Mouse (Mus musculus): Measurements from ENCODE around the gene Ngfr. TPM values are rescaled to one million over a fixed set of nuclear protein-coding genes. Genes with fewer than 3 reads are reported as not detected.

Ngfr gene
- total RNA-seq, 2 experiments from 2014 or later = 1.1 to 1.7 TPM

- no peak for DNase-seq (ENCODE audit: low spot score in 2 of 2)
Measured at GRCm38 (mm10) chr11:95595438-95596149, 8.1 kb upstream of the Ngfr start.

DNA sequence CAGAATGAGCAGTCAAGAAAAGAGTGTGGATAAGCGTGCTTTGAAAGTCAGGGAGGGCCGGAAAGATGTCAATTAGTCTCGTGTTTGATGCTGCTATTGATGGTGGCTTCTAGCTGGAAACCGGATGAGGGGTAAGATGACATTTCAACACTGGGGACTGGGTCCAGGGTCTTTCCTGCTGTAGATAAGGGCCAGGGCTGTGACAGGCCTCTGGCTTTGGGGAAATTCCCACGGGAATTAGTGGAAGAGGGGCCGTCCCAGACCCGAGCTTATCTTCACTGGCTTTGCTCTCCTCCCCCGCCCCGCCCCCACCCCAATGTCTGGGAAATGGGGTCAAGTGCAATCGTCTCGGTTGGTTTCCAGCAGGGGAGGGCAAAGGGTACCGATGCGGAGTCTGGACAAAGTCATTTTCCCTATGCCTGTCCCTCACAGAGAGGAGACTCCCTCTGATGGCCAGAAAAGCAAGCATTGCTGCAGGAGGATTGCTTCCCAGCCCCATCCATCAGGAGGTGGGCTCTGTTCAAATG, 7.2 kb upstream of the Ngfr start:
- DNase-seq (ENCODE audit: low spot score in 2 of 2) = no peak

DNA sequence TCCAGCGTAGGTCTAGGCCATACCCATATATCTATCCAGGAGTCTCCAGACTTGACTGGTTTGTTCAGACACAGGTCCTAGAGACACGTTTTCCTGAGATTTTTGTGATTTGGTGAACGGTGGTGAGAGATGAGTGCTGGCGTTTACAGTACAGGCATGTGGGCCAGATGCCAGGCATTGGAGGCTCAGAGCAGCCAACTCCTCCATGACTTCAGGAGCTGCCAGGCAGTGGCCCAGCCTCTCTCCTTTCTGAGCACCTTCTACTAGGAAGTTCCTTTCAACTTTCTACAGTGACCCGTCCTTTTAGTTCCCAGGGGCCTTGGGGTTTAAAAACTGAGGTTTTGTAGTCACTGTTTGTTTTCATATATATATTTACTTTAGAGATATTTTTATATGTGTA, 6.0 kb upstream of the Ngfr start:
- no peak for DNase-seq (ENCODE audit: low spot score in 2 of 2)

DNA sequence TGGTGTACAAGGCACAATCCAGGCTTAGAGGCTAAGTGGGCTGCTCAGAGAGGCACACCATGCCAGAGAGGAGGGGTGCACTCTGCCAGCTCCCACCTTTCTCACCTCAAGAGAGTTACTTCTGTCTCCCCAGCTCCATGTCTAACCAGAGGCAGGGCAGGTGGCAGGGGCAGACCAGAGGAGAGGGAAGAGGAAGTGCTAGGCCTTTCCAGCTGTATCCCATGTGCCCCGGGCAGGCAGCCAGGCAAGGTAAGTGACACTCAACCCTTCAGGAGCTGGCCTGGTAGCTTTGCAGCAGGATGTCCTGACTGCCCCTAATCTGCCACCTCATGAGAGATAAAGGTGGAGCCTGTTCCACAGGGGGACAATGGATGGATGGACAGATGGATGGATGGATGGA, 5.2 kb upstream of the Ngfr start:
- no peak for DNase-seq (ENCODE audit: low spot score in 2 of 2)

- no peak for DNase-seq (ENCODE audit: low spot score in 2 of 2)
Measured at GRCm38 (mm10) chr11:95589195-95589594, 1.7 kb upstream of the Ngfr start.

DNA sequence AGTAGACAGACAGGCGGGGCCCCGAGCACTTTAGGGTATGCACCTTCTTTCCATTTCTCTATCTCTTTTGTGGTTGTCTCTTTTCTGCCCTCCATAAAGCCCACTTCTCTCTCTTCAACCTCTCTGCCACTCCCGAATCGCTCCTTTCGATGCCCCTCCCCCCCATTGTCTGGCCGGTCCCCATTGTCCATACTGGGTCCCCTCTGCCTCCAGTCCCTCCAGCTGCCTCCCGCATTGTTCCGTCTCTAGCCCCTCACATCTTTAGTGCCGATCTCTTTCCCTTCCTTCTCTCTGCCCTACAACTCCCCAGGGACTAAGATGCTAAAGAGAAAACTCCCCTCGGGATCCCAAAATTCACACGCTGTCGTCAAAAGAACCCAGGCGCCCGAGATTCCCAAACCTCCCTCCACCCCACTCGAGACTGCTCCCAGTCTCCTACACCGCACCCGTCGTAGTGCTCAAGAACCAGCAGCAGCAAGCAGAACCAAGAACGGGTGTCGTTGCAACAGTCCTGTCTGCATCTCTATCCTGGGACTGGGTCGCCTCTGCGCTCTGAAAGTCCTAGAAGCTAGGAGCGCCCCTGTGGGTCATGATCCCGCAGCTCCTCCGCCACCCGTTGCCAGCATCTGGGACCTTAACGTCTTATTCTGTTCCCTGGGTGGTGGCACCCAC, 648 bp downstream of the Ngfr start:
- DNase-seq (ENCODE audit: low spot score in 2 of 2) = no peak

- peak; percentile 80 to 83 for DNase-seq (ENCODE audit: low spot score in 2 of 2)
Measured at GRCm38 (mm10) chr11:95586184-95586583, 1.4 kb downstream of the Ngfr start.

DNA sequence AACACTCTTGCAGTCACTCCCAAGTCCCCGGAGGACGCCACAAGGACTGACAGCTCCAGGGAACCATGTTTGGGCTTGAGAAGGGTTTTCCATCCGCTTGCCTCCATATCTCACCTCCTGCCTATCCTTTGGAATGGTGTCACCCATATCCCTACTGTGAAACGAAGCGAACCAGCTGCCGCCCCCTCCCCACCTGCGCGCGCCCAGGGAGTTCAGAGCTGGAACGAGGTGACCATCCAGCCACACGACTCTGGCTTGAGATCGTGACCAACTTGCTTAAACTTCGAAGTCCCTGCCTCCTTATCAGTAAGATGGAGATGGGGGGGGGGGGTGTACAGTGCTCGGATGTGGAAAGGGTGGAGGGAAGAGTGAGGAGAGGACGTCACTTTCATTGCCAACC, 1.9 kb downstream of the Ngfr start:
- DNase-seq (ENCODE audit: low spot score in 2 of 2) = no peak

GRCm38 (mm10) chr11:95585281-95585680, 2.3 kb downstream of the Ngfr start:
- DNase-seq (ENCODE audit: low spot score in 2 of 2) = no peak

GRCm38 (mm10) chr11:95584651-95585050, 2.9 kb downstream of the Ngfr start:
- no peak for DNase-seq (ENCODE audit: low spot score in 2 of 2)

- DNase-seq (ENCODE audit: low spot score in 2 of 2) = no peak
Measured at GRCm38 (mm10) chr11:95583396-95583795, 4.1 kb downstream of the Ngfr start.

- no peak for DNase-seq (ENCODE audit: low spot score in 2 of 2)
Measured at GRCm38 (mm10) chr11:95582193-95582592, 5.3 kb downstream of the Ngfr start.

DNA sequence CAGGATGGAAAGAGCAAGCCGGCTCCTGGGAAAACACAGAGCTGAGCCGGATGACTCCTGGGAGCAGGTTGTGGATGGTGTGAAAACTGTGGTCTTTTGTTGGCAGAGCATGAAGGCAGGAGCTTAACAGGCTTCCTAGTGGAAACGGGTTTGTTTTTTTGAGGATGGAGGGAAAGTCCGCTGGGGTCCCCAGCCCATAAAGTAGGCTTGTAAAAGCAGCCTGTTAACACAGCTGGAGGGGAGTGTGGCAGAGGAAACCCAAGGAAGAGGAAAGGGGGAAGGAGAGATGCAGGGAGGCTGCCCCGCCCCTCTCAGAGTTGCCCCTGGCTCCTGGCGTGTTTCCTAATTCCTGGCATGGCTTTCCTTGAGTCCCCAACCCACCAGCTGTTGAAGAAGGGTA, 8.1 kb downstream of the Ngfr start:
- DNase-seq (ENCODE audit: low spot score in 2 of 2) = no peak

GRCm38 (mm10) chr11:95577776-95578446, 9.6 kb downstream of the Ngfr start:
- peak in 1 of 2 experiments; percentile 31 for DNase-seq (ENCODE audit: low spot score in 2 of 2)

- DNase-seq (ENCODE audit: low spot score in 2 of 2) = no peak
Measured at GRCm38 (mm10) chr11:95576299-95576698, 11.2 kb downstream of the Ngfr start.

- DNase-seq (ENCODE audit: low spot score in 2 of 2) = no peak
Measured at GRCm38 (mm10) chr11:95575791-95576190, 11.7 kb downstream of the Ngfr start.

DNA sequence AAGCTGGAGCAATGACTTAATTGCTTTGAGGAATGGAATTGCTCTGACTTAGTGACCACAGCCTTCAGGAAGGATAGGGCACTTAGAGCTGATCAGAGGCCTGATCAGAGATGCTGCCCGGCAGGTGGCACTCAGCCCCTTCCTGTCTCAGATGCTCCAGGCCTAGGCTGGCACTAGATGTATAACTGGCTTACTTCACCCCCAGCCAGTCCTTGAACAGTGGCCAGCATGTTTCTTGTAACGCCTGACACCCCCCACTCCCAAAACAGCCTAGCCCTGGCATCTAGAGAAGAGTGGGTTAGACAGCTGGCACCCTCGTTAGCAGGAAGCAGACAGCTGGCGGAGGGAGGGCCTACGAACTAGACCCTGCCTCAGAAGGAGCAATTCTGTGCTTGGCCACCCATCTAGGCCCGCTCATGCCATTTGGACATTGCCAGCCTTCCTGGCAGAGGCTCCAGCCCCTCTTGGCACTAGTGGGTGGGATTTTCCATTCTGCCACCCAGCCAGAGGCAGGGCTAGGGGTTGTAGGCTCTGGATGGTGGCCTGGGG, 12.7 kb downstream of the Ngfr start:
- DNase-seq (ENCODE audit: low spot score in 2 of 2) = no peak

- DNase-seq (ENCODE audit: low spot score in 2 of 2) = no peak
Measured at GRCm38 (mm10) chr11:95572227-95572626, 15.3 kb downstream of the Ngfr start.

DNA sequence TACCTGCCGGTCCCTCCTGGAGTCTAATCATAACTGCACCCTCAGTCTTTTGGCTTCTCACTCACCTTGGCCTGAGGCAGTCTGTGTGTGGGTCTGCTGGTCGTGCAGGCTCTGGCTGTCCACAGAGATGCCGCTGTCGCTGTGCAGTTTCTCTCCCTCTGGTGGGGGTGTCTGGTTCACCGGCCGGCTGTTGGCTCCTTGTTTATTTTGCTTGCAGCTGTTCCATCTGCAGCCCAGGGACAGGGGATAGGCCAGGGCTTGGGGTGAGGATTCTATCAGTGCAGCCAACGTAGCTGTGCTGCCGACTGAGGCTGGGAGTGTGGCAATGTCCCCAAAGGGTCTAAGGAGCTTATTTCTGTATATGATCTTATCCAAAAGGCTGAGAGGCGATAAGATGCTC, 15.8 kb downstream of the Ngfr start:
- no peak for DNase-seq (ENCODE audit: low spot score in 2 of 2)

GRCm38 (mm10) chr11:95570827-95571619, 16.5 kb downstream of the Ngfr start:
- DNase-seq (ENCODE audit: low spot score in 2 of 2) = no peak

GRCm38 (mm10) chr11:95569908-95570307, 17.6 kb downstream of the Ngfr start:
- no peak for DNase-seq (ENCODE audit: low spot score in 2 of 2)

All from left cerebral cortex, adult 18-20 months (tissue).